Mouse (Mus musculus): ENCODE measurements at regions not wholly inside any gene's neighbourhood (a gene's known extent, or its start where the extent isn't known, plus 50 kb on each side); places are given as distances from the start of the nearest gene placed in this dataset.

- 90% methylated on average over 5 of the region's 5 CpGs for WGBS
- H3K4me3 ChIP-seq (ENCODE audit: low read depth, low read length), result no peak overlapping the region
Measured at GRCm38 (mm10) chr15:96204187-96204586, 83.1 kb upstream of the Arid2 start.

GRCm38 (mm10) chr15:96204623-96205022 is 82.7 kb upstream of the Arid2 start:
- Histone ChIP-seq H3K9ac (replicated peaks; ENCODE audit: low read depth, low read length) (no peak overlapping the region), H3K4me2 (ENCODE audit: low read depth, low read length) (no peak overlapping the region), H3K4me1 (ENCODE audit: control insufficient read depth, insufficient read depth, low read length) (no peaks in the 10 kb centered on the region), H3K36me3 (ENCODE audit: control insufficient read depth, insufficient read depth, low read length) (no peaks in the 10 kb centered on the region), H3K27me3 (ENCODE audit: control insufficient read depth, insufficient read depth, low read length) (no peaks in the 10 kb centered on the region), H3K4me3 (ENCODE audit: low read depth, low read length) (no peak overlapping the region), H3K9me3 (ENCODE audit: control insufficient read depth, low read length) (no peaks in the 10 kb centered on the region), H3K27ac (ENCODE audit: low read depth, low read length) (no peak overlapping the region)
- 80% methylated on average over 5 of the region's 5 CpGs for WGBS
- ATAC-seq (ENCODE audit: low read depth), result no peak

More at GRCm38 (mm10) chr15:96204187-96204586, 83.1 kb upstream of the Arid2 start:
- H3K27ac ChIP-seq (ENCODE audit: low read depth, low read length), result no peak overlapping the region
- no peaks in the 10 kb centered on the region for H3K27me3 ChIP-seq (ENCODE audit: control insufficient read depth, insufficient read depth, low read length)
- H3K9me3 ChIP-seq (ENCODE audit: control insufficient read depth, low read length), result no peaks in the 10 kb centered on the region
- H3K4me1 ChIP-seq (ENCODE audit: control insufficient read depth, insufficient read depth, low read length), result no peaks in the 10 kb centered on the region
- no peak for ATAC-seq (ENCODE audit: low read depth)
- H3K36me3 ChIP-seq (ENCODE audit: control insufficient read depth, insufficient read depth, low read length), result no peaks in the 10 kb centered on the region
- no peak overlapping the region for H3K9ac ChIP-seq (replicated peaks; ENCODE audit: low read depth, low read length)
- H3K4me2 ChIP-seq (ENCODE audit: low read depth, low read length), result no peak overlapping the region

- no peaks in the 10 kb centered on the region for H3K4me1 ChIP-seq (ENCODE audit: control insufficient read depth, insufficient read depth, low read length)
- H3K36me3 ChIP-seq (ENCODE audit: control insufficient read depth, insufficient read depth, low read length), result no peaks in the 10 kb centered on the region
- H3K9ac ChIP-seq (replicated peaks; ENCODE audit: low read depth, low read length), result no peak overlapping the region
- H3K27me3 ChIP-seq (ENCODE audit: control insufficient read depth, insufficient read depth, low read length), result no peaks in the 10 kb centered on the region
- WGBS, result 83% methylated on average over 11 of the region's 11 CpGs
- H3K27ac ChIP-seq (ENCODE audit: low read depth, low read length), result no peak overlapping the region
- no peak overlapping the region for H3K4me3 ChIP-seq (ENCODE audit: low read depth, low read length)
- no peak for ATAC-seq (ENCODE audit: low read depth)
- H3K4me2 ChIP-seq (ENCODE audit: low read depth, low read length), result no peak overlapping the region
- H3K9me3 ChIP-seq (ENCODE audit: control insufficient read depth, low read length), result no peaks in the 10 kb centered on the region
Measured at GRCm38 (mm10) chr15:96210721-96211400, 76.5 kb upstream of the Arid2 start.

- H3K27ac ChIP-seq (ENCODE audit: low read depth, low read length), result no peak overlapping the region
- no peak for ATAC-seq (ENCODE audit: low read depth)
- no peaks in the 10 kb centered on the region for H3K4me1 ChIP-seq (ENCODE audit: control insufficient read depth, insufficient read depth, low read length)
- no peak overlapping the region for H3K9ac ChIP-seq (replicated peaks; ENCODE audit: low read depth, low read length)
- no peaks in the 10 kb centered on the region for H3K27me3 ChIP-seq (ENCODE audit: control insufficient read depth, insufficient read depth, low read length)
- no peak overlapping the region for H3K4me3 ChIP-seq (ENCODE audit: low read depth, low read length)
- WGBS, result 80% methylated on average over 24 of the region's 24 CpGs
- no peaks in the 10 kb centered on the region for H3K9me3 ChIP-seq (ENCODE audit: control insufficient read depth, low read length)
- H3K36me3 ChIP-seq (ENCODE audit: control insufficient read depth, insufficient read depth, low read length), result no peaks in the 10 kb centered on the region
- H3K4me2 ChIP-seq (ENCODE audit: low read depth, low read length), result no peak overlapping the region
Measured at GRCm38 (mm10) chr15:96213541-96214312, 73.6 kb upstream of the Arid2 start.

- no peaks in the 10 kb centered on the region for H3K4me1 ChIP-seq (ENCODE audit: control insufficient read depth, insufficient read depth, low read length)
- H3K4me3 ChIP-seq (ENCODE audit: low read depth, low read length), result no peak overlapping the region
- no peak for ATAC-seq (ENCODE audit: low read depth)
- H3K9me3 ChIP-seq (ENCODE audit: control insufficient read depth, low read length), result no peaks in the 10 kb centered on the region
- H3K4me2 ChIP-seq (ENCODE audit: low read depth, low read length), result no peak overlapping the region
- 91% methylated on average over 15 of the region's 15 CpGs for WGBS
- H3K27ac ChIP-seq (ENCODE audit: low read depth, low read length), result no peak overlapping the region
- H3K36me3 ChIP-seq (ENCODE audit: control insufficient read depth, insufficient read depth, low read length), result no peaks in the 10 kb centered on the region
- no peak overlapping the region for H3K9ac ChIP-seq (replicated peaks; ENCODE audit: low read depth, low read length)
- no peaks in the 10 kb centered on the region for H3K27me3 ChIP-seq (ENCODE audit: control insufficient read depth, insufficient read depth, low read length)
Measured at GRCm38 (mm10) chr15:96217896-96218295, 69.4 kb upstream of the Arid2 start.

GRCm38 (mm10) chr15:96219746-96220145 is 67.6 kb upstream of the Arid2 start:
- Histone ChIP-seq H3K36me3 (ENCODE audit: control insufficient read depth, insufficient read depth, low read length) (no peaks in the 10 kb centered on the region), H3K4me3 (ENCODE audit: low read depth, low read length) (no peak overlapping the region), H3K27me3 (ENCODE audit: control insufficient read depth, insufficient read depth, low read length) (no peaks in the 10 kb centered on the region), H3K9me3 (ENCODE audit: control insufficient read depth, low read length) (no peaks in the 10 kb centered on the region), H3K4me1 (ENCODE audit: control insufficient read depth, insufficient read depth, low read length) (no peaks in the 10 kb centered on the region), H3K4me2 (ENCODE audit: low read depth, low read length) (no peak overlapping the region), H3K27ac (ENCODE audit: low read depth, low read length) (no peak overlapping the region), H3K9ac (replicated peaks; ENCODE audit: low read depth, low read length) (no peak overlapping the region)
- 92% methylated on average over 7 of the region's 7 CpGs for WGBS
- ATAC-seq (ENCODE audit: low read depth), result no peak

GRCm38 (mm10) chr15:96231969-96232368 is 55.3 kb upstream of the Arid2 start:
- Histone ChIP-seq H3K27me3 (ENCODE audit: control insufficient read depth, insufficient read depth, low read length) (no peaks in the 10 kb centered on the region), H3K4me3 (ENCODE audit: low read depth, low read length) (no peak overlapping the region), H3K9ac (replicated peaks; ENCODE audit: low read depth, low read length) (no peak overlapping the region), H3K9me3 (ENCODE audit: control insufficient read depth, low read length) (no peaks in the 10 kb centered on the region), H3K36me3 (ENCODE audit: control insufficient read depth, insufficient read depth, low read length) (no peaks in the 10 kb centered on the region), H3K4me2 (ENCODE audit: low read depth, low read length) (no peak overlapping the region), H3K4me1 (ENCODE audit: control insufficient read depth, insufficient read depth, low read length) (no peaks in the 10 kb centered on the region), H3K27ac (ENCODE audit: low read depth, low read length) (no peak overlapping the region)
- WGBS, result 94% methylated on average over 3 of the region's 3 CpGs
- ATAC-seq (ENCODE audit: low read depth), result no peak

GRCm38 (mm10) chr15:96233113-96233512 is 54.2 kb upstream of the Arid2 start:
- Histone ChIP-seq H3K4me1 (ENCODE audit: control insufficient read depth, insufficient read depth, low read length) (no peaks in the 10 kb centered on the region), H3K9me3 (ENCODE audit: control insufficient read depth, low read length) (no peaks in the 10 kb centered on the region), H3K4me2 (ENCODE audit: low read depth, low read length) (no peak overlapping the region), H3K27ac (ENCODE audit: low read depth, low read length) (no peak overlapping the region), H3K4me3 (ENCODE audit: low read depth, low read length) (no peak overlapping the region), H3K36me3 (ENCODE audit: control insufficient read depth, insufficient read depth, low read length) (no peaks in the 10 kb centered on the region), H3K27me3 (ENCODE audit: control insufficient read depth, insufficient read depth, low read length) (no peaks in the 10 kb centered on the region), H3K9ac (replicated peaks; ENCODE audit: low read depth, low read length) (no peak overlapping the region)
- ATAC-seq (ENCODE audit: low read depth), result no peak

- no peaks in the 10 kb centered on the region for H3K4me1 ChIP-seq (ENCODE audit: control insufficient read depth, insufficient read depth, low read length)
Measured at GRCm38 (mm10) chr15:96234783-96235182, 52.5 kb upstream of the Arid2 start.

More at GRCm38 (mm10) chr15:96234783-96235182, 52.5 kb upstream of the Arid2 start:
- H3K9ac ChIP-seq (replicated peaks; ENCODE audit: low read depth, low read length), result no peak overlapping the region
- H3K36me3 ChIP-seq (ENCODE audit: control insufficient read depth, insufficient read depth, low read length), result no peaks in the 10 kb centered on the region
- H3K4me3 ChIP-seq (ENCODE audit: low read depth, low read length), result no peak overlapping the region
- ATAC-seq (ENCODE audit: low read depth), result no peak
- H3K9me3 ChIP-seq (ENCODE audit: control insufficient read depth, low read length), result no peaks in the 10 kb centered on the region
- no peak overlapping the region for H3K27ac ChIP-seq (ENCODE audit: low read depth, low read length)
- whole genome bisulfite sequencing, result 57% methylated on average over 8 of the region's 8 CpGs
- no peak overlapping the region for H3K4me2 ChIP-seq (ENCODE audit: low read depth, low read length)
- H3K27me3 ChIP-seq (ENCODE audit: control insufficient read depth, insufficient read depth, low read length), result no peaks in the 10 kb centered on the region

Data from neural tube, embryonic 14.5 days (tissue).